Mouse (Mus musculus) thymus, adult 2 months (tissue): ENCODE results near the gene Mthfsl. TPM values are rescaled to one million over a fixed set of nuclear protein-coding genes. Genes with fewer than 3 reads are reported as not detected.
"Not testable (repeated sequence)": the region's sequence is repeated elsewhere in the genome, so short reads cannot be mapped to it uniquely, and the experiment has no call there.

Experiments
- DNase-seq: peaks from one replicate; pipeline ENCODE4 v3.0.0; 2021
- H3K27ac ChIP-seq: fragments of 200-500 bp; 2 replicates; pipeline ENCODE4 v1.5.1; 2012; ENCODE audit warnings: low read length, control low read depth; ENCODE audit not compliant: control insufficient read depth, insufficient read depth
- H3K27me3 ChIP-seq: fragments of 200-500 bp; 2 replicates; pipeline ENCODE4 v1.6.1; 2012; ENCODE audit warnings: mild to moderate bottlenecking, low read length, moderate library complexity, mixed read lengths; ENCODE audit not compliant: control insufficient read depth, insufficient read depth
- H3K36me3 ChIP-seq: fragments of 200-500 bp; 2 replicates; pipeline ENCODE4 v1.6.1; 2012; ENCODE audit warnings: mild to moderate bottlenecking, low read length, moderate library complexity; ENCODE audit not compliant: control insufficient read depth, insufficient read depth
- H3K4me1 ChIP-seq: fragments of 200-500 bp; replicated peaks from 2 replicates; pipeline ENCODE4 v1.6.1; 2012; ENCODE audit warnings: low read length; ENCODE audit not compliant: control insufficient read depth, insufficient read depth
- H3K4me3 ChIP-seq: fragments of 200-500 bp; 2 replicates; pipeline ENCODE4 v1.5.1; 2012; ENCODE audit warnings: mild to moderate bottlenecking, low read length, control low read depth, moderate library complexity; ENCODE audit not compliant: control insufficient read depth, insufficient read depth
- CTCF ChIP-seq: fragments of 200-500 bp; IDR thresholded peaks from 2 replicates; pipeline ENCODE4 v1.5.1; 2012; ENCODE audit warnings: mild to moderate bottlenecking, control low read depth, low read length, moderate library complexity, borderline replicate concordance; ENCODE audit not compliant: control insufficient read depth, poor library complexity, insufficient read depth; ENCODE audit errors: extremely low read depth
- POLR2A ChIP-seq: fragments of 200-500 bp; IDR thresholded peaks from 2 replicates; pipeline ENCODE4 v1.6.1; 2012; ENCODE audit warnings: mild to moderate bottlenecking, low read length, control low read depth, moderate library complexity; ENCODE audit not compliant: control insufficient read depth, poor library complexity, insufficient read depth; ENCODE audit errors: extremely low read depth
- WGBS: fragments of 180-500 bp; shearing (Covaris S2); methylation state at CpG from one replicate; pipeline ENCODE4 v1.1.7; 2018; 5-methylcytosine and 5-hydroxymethylcytosine counted together
- polyA plus RNA-seq: library from polyadenylated mRNA; depleted of rRNA; stranded (reverse); fragments of >200 nt; gene quantifications from 2 replicates; pipeline ENCODE4 v1.2.3, GENCODE M21; 2012

Gene Mthfsl
- polyA plus RNA-seq, 1 experiment: 15.2 TPM

DNA sequence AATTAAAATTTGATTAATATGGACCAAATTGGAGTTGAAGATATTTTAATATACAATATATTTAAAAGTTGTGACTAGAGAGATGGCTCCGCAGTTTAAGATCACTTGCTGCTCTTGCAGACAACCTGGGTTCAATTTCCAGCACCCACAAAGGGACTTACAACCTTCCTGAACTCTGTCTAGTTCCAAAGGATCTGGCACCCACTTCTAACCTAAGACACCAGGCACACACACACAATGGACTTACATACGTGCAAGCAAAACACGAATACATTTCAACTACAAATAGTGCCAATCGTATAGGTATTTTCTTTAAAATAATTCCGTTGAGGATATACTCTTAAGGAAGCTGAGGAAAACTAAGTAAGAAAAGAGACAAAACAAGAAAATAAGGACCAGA lies 1.5 kb downstream of the Mthfsl start:
- 81% methylated on average over 5 of the region's 5 CpGs for whole genome bisulfite sequencing
- not testable (repeated sequence) for H3K27me3 ChIP-seq, H3K36me3 ChIP-seq, H3K4me1 ChIP-seq, H3K27ac ChIP-seq, H3K4me3 ChIP-seq
- peak; percentile 13 for DNase-seq

DNA sequence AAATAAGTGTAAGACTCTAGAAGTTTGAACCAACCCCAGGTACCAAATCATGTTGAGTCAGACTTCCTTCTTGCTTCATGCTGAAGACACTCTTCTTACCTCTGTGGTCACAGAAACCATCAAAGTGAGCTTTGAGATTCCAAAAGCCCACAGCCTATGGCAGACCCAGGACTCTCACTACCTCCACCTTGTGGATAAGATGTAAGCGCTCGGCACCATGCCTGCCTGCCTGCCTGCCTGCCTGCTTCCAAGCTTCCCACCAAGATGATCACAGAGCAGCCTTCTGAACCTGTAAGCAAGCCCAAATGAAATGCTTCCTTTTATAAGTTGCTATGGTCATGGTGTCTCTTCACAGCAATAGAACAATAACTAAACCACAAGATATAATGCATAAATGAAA lies 2.0 kb downstream of the Mthfsl start:
- not testable (repeated sequence) for H3K27ac ChIP-seq, H3K4me3 ChIP-seq, H3K36me3 ChIP-seq, H3K27me3 ChIP-seq, H3K4me1 ChIP-seq
- DNase-seq: peak; percentile 48
- WGBS: 5% methylated on average over 2 of the region's 2 CpGs

DNA sequence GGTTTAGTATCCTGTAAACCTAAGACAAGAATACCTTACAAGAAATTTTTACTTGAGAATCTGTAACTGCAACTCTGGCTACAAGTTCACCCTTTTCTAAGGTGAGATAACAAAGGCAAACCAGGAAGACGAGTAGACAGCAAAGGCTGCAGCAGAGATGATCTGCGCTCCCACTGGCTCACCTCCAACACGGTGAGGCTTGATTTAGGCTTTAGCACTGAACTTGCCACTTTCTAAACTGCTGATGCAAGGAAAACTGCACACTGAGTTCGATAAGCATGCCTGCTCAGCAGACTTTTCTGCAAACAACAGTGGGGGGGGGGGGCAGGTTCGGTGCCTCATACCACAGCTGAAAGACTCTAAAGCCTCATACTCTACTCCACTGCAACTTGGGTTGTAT lies 5.6 kb downstream of the Mthfsl start:
- H3K27me3 ChIP-seq, H3K4me1 ChIP-seq, H3K36me3 ChIP-seq, H3K4me3 ChIP-seq, H3K27ac ChIP-seq, DNase-seq: not testable (repeated sequence)
- 90% methylated on average over 5 of the region's 5 CpGs for WGBS

DNA sequence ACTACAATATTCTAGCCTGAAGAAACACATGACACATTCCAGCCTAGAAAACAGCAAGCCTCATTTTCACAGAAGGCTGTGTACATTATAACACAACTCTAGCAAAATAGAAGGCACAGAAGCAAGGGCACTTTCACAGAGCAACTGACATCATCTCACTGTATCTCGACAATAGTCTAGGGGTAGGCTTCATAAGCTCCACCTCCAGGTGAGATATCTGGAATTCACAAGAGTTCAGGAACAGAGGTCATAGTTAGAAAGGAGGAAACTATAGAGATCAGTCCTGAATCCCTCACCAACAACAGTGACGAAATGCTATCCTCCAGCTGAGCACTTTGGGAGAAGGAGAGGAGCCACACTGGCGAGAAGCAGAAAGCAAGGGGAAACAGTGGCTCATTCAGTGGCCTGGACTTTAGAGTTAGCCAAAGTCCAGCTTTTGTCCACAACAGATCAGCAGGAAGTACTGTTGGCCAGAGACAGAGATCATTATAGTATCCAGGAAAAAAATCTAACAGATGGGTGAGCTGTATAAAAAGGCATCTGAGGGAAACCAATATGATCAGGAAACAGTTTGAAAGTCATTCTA lies 7.8 kb downstream of the Mthfsl start:
- not testable (repeated sequence) for H3K27me3 ChIP-seq, H3K27ac ChIP-seq, DNase-seq, H3K36me3 ChIP-seq, H3K4me1 ChIP-seq, H3K4me3 ChIP-seq
- 94% methylated on average over 3 of the region's 3 CpGs for WGBS

DNA sequence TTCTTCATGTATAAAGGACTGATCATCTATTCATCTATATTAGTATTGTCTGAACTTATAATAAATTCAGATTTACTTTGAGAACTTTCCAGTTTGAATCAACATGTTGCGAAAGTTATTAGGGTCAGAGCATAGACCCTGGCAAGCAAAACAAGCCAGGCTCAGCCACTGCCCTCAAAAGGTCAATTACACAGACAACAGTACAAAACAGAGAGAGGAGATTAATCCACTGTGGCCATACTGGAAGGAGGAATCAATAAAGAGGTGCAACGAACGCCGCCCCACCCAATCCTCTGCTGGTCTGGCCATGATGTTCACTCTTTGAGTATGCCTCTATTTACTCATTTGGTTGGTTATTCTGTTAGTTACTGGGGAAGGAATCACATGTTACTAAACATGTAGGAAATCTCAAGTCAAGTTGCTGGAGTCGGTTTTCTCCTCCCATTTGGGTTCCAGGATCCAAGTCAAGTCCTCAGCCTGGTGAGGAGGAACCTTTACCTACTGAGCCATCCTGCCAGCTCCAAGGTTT lies 9.1 kb downstream of the Mthfsl start:
- H3K27ac ChIP-seq, H3K27me3 ChIP-seq, H3K4me3 ChIP-seq, H3K4me1 ChIP-seq, H3K36me3 ChIP-seq, DNase-seq: not testable (repeated sequence)
- WGBS: 99% methylated on average over 4 of the region's 5 CpGs

DNA sequence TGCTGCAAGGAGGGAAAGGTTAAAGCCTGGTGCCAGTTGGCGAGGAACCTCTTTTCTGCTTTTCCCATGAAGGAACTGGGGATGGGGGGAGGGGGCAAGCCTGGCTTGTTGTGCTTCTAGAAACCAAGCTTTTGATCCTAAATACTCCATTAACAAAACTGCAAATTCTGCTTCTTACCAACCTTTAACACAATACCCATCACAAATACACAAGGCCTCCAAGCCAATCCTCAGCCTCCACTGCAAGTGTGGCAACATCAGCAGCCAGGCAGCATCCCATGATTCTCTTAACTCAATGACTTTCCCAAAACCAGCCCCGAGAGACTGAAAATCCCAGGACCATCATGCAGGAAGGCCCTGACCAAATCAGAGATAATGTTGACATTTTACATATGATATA lies 9.7 kb downstream of the Mthfsl start:
- H3K27me3 ChIP-seq, DNase-seq, H3K4me1 ChIP-seq, H3K36me3 ChIP-seq, H3K27ac ChIP-seq, H3K4me3 ChIP-seq: not testable (repeated sequence)
- 95% methylated on average over 2 of the region's 2 CpGs for WGBS

DNA sequence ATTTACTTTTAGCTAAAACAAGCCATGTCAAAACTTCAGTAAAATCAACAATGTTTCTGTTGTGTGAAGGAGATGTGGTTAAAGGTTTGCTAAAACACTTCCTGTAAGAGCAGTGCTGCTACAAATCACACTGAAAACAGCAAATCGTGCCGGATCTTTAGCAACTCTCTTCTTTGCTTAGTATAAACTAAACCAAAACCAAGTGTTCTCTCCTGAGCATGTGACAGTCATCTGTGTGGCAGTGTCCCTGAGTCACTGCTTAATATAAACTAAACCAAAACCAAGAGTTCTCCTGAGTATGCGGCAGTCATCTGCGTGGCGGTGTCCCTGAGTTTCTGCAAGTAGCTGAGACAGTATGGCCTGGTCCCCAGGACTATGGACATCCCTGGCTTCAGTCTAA lies 10.3 kb downstream of the Mthfsl start:
- H3K36me3 ChIP-seq, H3K4me1 ChIP-seq, H3K4me3 ChIP-seq, H3K27me3 ChIP-seq, DNase-seq, H3K27ac ChIP-seq: not testable (repeated sequence)
- WGBS: 45% methylated on average over 5 of the region's 5 CpGs

DNA sequence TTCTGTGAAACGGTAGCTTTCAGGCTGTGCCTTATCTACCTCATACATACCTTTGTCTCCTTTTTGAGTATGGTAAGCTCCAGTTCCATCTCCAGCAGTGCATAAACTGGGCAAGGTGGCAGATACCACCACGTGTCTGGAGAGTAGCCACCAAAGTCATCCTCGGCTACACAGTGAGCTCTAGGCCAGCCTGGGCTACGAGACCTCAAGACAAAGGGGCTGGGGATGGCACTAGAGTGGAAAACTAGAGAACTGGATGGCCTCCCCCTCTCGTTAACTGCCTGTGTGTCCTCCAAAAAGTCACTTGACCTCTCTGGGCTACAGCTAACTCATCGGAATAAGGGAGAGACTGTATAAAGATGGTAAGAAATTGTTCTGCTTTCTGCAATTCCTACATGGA lies 10.8 kb downstream of the Mthfsl start:
- TF ChIP-seq POLR2A (no peak), CTCF (no peak)
- WGBS: 92% methylated on average over 6 of the region's 6 CpGs
- no peak for DNase-seq
- H3K27ac ChIP-seq: no peak overlapping the region
- H3K27me3 ChIP-seq: no peaks in the 10 kb centered on the region
- H3K4me3 ChIP-seq: no peak overlapping the region
- no peaks in the 10 kb centered on the region for H3K36me3 ChIP-seq
- no peaks in the 10 kb centered on the region; the same call in 1 of the 2 replicates for H3K4me1 ChIP-seq
